Mouse (Mus musculus): ENCODE results near the gene Pias1.

DNA sequence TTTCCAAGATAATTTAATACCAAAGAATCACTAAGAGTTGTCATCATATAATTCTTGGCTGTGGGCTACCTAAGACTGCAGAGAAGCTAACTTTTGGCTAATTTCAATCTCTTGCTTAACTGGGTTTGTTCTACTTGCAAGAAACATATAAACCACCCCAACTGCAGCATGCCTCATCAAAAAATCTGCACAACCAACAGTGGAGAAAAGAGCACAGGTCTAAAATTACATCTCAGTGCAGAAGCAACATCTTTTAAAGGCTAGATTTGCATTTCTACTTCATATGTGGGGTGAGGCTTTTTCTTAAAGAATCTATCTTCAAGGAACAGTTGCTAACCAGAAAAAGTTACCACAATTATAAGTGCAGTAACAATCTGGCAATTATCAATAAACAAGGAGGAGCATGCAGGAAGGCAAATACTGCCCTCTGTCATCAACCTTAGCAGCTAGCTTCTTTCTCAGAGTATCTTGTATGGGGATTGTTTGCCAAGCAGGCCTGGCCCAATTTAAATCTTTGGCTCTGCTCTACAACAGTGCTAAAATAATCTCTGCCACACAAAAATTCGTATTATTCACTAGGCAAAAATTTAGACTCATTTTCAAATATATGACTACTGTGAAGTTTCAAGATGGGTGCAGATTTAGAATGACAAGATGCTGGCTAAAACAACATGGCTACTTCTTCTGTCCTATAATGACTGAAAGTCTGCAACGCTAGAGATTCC lies 62.7 kb downstream of the Pias1 start:
- TF ChIP-seq POLR2A (IDR thresholded peaks at IDR 0.05; ENCODE audit: insufficient read length, low read depth) (no peak), E2F4 (IDR thresholded peaks at IDR 0.05; ENCODE audit: insufficient read depth) (no peak), MAX (IDR thresholded peaks at IDR 0.05; ENCODE audit: low read depth) (no peak), TCF12 (IDR thresholded peaks at IDR 0.05; ENCODE audit: insufficient read depth, poor library complexity, severe bottlenecking) (no peak), MYOG (IDR thresholded peaks at IDR 0.05; ENCODE audit: control insufficient read depth in 1 of 3, insufficient read depth in 1 of 3, insufficient read length in 2 of 3, low read depth in 2 of 3) (no peak), USF1 (IDR thresholded peaks at IDR 0.05; ENCODE audit: low read depth) (no peak), REST (IDR thresholded peaks at IDR 0.05; ENCODE audit: insufficient read depth, insufficient read length) (no peak), POLR2AphosphoS2 (IDR thresholded peaks at IDR 0.05; ENCODE audit: insufficient read length, low read depth) (no peak), CEBPB (IDR thresholded peaks at IDR 0.05; ENCODE audit: insufficient read depth, poor library complexity, severe bottlenecking) (no peak), SRF (IDR thresholded peaks at IDR 0.05; ENCODE audit: control insufficient read depth, insufficient read length, low read depth) (no peak), MYOD1 (IDR thresholded peaks at IDR 0.05; ENCODE audit: control insufficient read depth in 1 of 3, insufficient read length in 2 of 3, low read depth in 2 of 3) (no peak)
